Mouse (Mus musculus): Measurements from ENCODE around the gene Ncl.

DNA sequence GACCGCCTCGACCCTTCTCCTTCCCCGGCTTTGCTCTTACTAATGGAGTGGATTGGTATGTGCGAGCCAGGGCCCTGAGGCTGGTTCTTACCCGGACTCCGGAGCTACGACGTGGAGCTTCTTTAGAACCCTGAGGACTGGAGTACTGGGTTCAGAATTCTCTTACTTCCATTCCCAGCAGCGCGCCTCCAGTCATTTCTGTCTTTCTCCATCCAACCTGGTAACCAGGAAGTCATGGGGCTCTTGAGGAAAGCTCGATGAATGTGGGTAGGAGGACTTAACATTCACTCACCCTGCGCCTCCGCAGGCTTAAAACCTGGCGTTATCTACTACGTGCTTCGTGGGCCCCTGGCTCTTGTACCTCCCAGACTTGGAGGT lies 55.3 kb downstream of the Ncl start:
- no peak for TF ChIP-seq CTCF (IDR thresholded peaks at IDR 0.05; ENCODE audit: low read depth, low read length)
- TF ChIP-seq TAL1 (conservative IDR thresholded peaks at IDR 0.05; ENCODE audit: low read depth, low read length), result no peak
- TF ChIP-seq POLR2AphosphoS5 (IDR thresholded peaks at IDR 0.05; ENCODE audit: insufficient replicate concordance, low read depth, low read length), result no peak
- TF ChIP-seq GATA1 (IDR thresholded peaks at IDR 0.05; ENCODE audit: borderline replicate concordance, low read length), result no peak
- no peak for TF ChIP-seq GATA2 (IDR thresholded peaks at IDR 0.05; ENCODE audit: borderline replicate concordance, low read depth, low read length)

Measured in G1E (cell line).